Mouse (Mus musculus) MEL (cell line): ENCODE results near the gene Creb3l2. TPM values are rescaled to one million over a fixed set of nuclear protein-coding genes. Genes with fewer than 3 reads are reported as not detected.

Experiments
- DNase-seq: peaks from one replicate; pipeline ENCODE4 v3.0.0; 2011; ENCODE audit warnings: low read depth, low spot score
- H3K27ac ChIP-seq: 2 replicates; pipeline ENCODE4 v1.5.1; 2012; ENCODE audit warnings: low read depth, mild to moderate bottlenecking, control low read depth, low read length, moderate library complexity; ENCODE audit not compliant: control insufficient read depth
- H3K27me3 ChIP-seq, 2 experiments: fragments of 150-350 bp in 1 of 2; sonication (generic) in 1 of 2; 2 replicates each; pipeline ENCODE4 v1.6.1; 2012; ENCODE audit warnings: low read length in 2 of 2, mild to moderate bottlenecking in 2 of 2, improper control_type of control experiment in 1 of 2, moderate library complexity in 1 of 2; ENCODE audit not compliant: insufficient read depth in 2 of 2, control insufficient read depth in 1 of 2
- H3K36me3 ChIP-seq, 2 experiments: 2 replicates each; pipeline ENCODE4 v1.6.1; 2012 to 2014; ENCODE audit warnings: low read length in 2 of 2, improper control_type of control experiment in 1 of 2, inconsistent platforms in 1 of 2, mild to moderate bottlenecking in 1 of 2; ENCODE audit not compliant: insufficient read depth in 2 of 2, control insufficient read depth in 1 of 2
- H3K4me1 ChIP-seq, 2 experiments: fragments of 150-350 bp in 1 of 2; sonication (generic) in 1 of 2; 2 replicates each; pipeline ENCODE4 v1.6.1; 2012; ENCODE audit warnings: low read length in 2 of 2, improper control_type of control experiment in 1 of 2, mild to moderate bottlenecking in 1 of 2; ENCODE audit not compliant: insufficient read depth in 2 of 2, control insufficient read depth in 1 of 2
- H3K4me3 ChIP-seq, 2 experiments: fragments of 150-350 bp in 1 of 2; sonication (generic) in 1 of 2; 2 replicates each; pipeline ENCODE4 v1.5.1; 2012; ENCODE audit warnings: low read depth in 2 of 2, low read length in 2 of 2, mild to moderate bottlenecking in 2 of 2, moderate library complexity in 2 of 2, control low read depth in 1 of 2, improper control_type of control experiment in 1 of 2; ENCODE audit not compliant: control insufficient read depth in 1 of 2, insufficient read depth in 1 of 2
- H3K79me2 ChIP-seq: 2 replicates; pipeline ENCODE4 v1.6.1; 2012; ENCODE audit warnings: mild to moderate bottlenecking, low read length, moderate library complexity; ENCODE audit not compliant: control insufficient read depth, poor library complexity, insufficient read depth
- H3K9ac ChIP-seq: 2 replicates; pipeline ENCODE4 v1.6.1; 2012; ENCODE audit warnings: low read depth, mild to moderate bottlenecking, control low read depth, low read length, moderate library complexity; ENCODE audit not compliant: control insufficient read depth, poor library complexity, severe bottlenecking
- H3K9me3 ChIP-seq: fragments of 150-350 bp; sonication (generic); replicated peaks from 2 replicates; pipeline ENCODE4 v1.6.1; 2012; ENCODE audit warnings: mild to moderate bottlenecking, low read length, improper control_type of control experiment, moderate library complexity; ENCODE audit not compliant: insufficient read depth
- CHD1 ChIP-seq: IDR thresholded peaks from 2 replicates; pipeline ENCODE4 v1.6.1; 2012; ENCODE audit warnings: low read depth, mild to moderate bottlenecking, inconsistent platforms, low read length, improper control_type of control experiment
- CHD2 ChIP-seq: IDR thresholded peaks from 2 replicates; pipeline ENCODE4 v1.6.1; 2011; ENCODE audit warnings: low read length, improper control_type of control experiment
- CTCF ChIP-seq, 3 experiments: IDR thresholded peaks in 2 of 3; conservative IDR thresholded peaks in 1 of 3; 2 replicates each; pipeline ENCODE4 v1.5.1; 2011 to 2012; ENCODE audit warnings: low read length in 3 of 3, low read depth in 2 of 3, mild to moderate bottlenecking in 2 of 3, improper control_type of control experiment in 1 of 3, inconsistent platforms in 1 of 3, mixed read lengths in 1 of 3, moderate library complexity in 1 of 3; ENCODE audit not compliant: control insufficient read depth in 1 of 3, insufficient read depth in 1 of 3, poor library complexity in 1 of 3, severe bottlenecking in 1 of 3
- ELF1 ChIP-seq: IDR thresholded peaks from 2 replicates; pipeline ENCODE4 v1.6.1; 2014; ENCODE audit warnings: low read depth, mild to moderate bottlenecking, inconsistent platforms, low read length, improper control_type of control experiment, moderate library complexity
- EP300 ChIP-seq, 2 experiments: IDR thresholded peaks; 2 replicates each; pipeline ENCODE4 v1.6.1; 2011; ENCODE audit warnings: improper control_type of control experiment in 2 of 2, low read length in 2 of 2, low read depth in 1 of 2, mild to moderate bottlenecking in 1 of 2
- ETS1 ChIP-seq: IDR thresholded peaks from 2 replicates; pipeline ENCODE4 v1.6.1; 2012; ENCODE audit warnings: low read depth, mild to moderate bottlenecking, inconsistent platforms, low read length, improper control_type of control experiment, moderate library complexity
- GABPA ChIP-seq: IDR thresholded peaks from 2 replicates; pipeline ENCODE4 v1.6.1; 2012; ENCODE audit warnings: low read depth, mild to moderate bottlenecking, inconsistent platforms, low read length, improper control_type of control experiment, moderate library complexity
- GATA1 ChIP-seq: IDR thresholded peaks from 2 replicates; pipeline ENCODE4 v1.6.1; 2011; ENCODE audit warnings: low read depth, low read length, improper control_type of control experiment
- HCFC1 ChIP-seq: IDR thresholded peaks from 2 replicates; pipeline ENCODE4 v1.6.1; 2012; ENCODE audit warnings: low read depth, mild to moderate bottlenecking, inconsistent platforms, low read length, improper control_type of control experiment, moderate library complexity
- JUND ChIP-seq: IDR thresholded peaks from 2 replicates; pipeline ENCODE4 v1.6.1; 2011; ENCODE audit warnings: low read depth, mild to moderate bottlenecking, improper control_type of control experiment, low read length
- KAT2A ChIP-seq: conservative IDR thresholded peaks from 2 replicates; pipeline ENCODE4 v1.6.1; 2012; ENCODE audit warnings: low read depth, low read length, improper control_type of control experiment, inconsistent platforms
- MAFK ChIP-seq: IDR thresholded peaks from 2 replicates; pipeline ENCODE4 v1.6.1; 2011; ENCODE audit warnings: low read depth, mild to moderate bottlenecking, low read length, improper control_type of control experiment, borderline replicate concordance
- MAX ChIP-seq: IDR thresholded peaks from 2 replicates; pipeline ENCODE4 v1.6.1; 2011; ENCODE audit warnings: low read length, improper control_type of control experiment
- MAZ ChIP-seq: IDR thresholded peaks from 2 replicates; pipeline ENCODE4 v1.6.1; 2012; ENCODE audit warnings: low read depth, mild to moderate bottlenecking, inconsistent platforms, low read length, improper control_type of control experiment
- MEF2A ChIP-seq: IDR thresholded peaks from 2 replicates; pipeline ENCODE4 v1.6.1; 2014; ENCODE audit warnings: low read depth, mild to moderate bottlenecking, inconsistent platforms, low read length, improper control_type of control experiment; ENCODE audit not compliant: poor library complexity, insufficient replicate concordance, severe bottlenecking; ENCODE audit errors: extremely low read depth
- MXI1 ChIP-seq: IDR thresholded peaks from 2 replicates; pipeline ENCODE4 v1.6.1; 2011; ENCODE audit warnings: mild to moderate bottlenecking, low read depth, low read length, improper control_type of control experiment
- MYC ChIP-seq: IDR thresholded peaks from 2 replicates; pipeline ENCODE4 v1.6.1; 2011; ENCODE audit warnings: low read depth, mild to moderate bottlenecking, low read length, improper control_type of control experiment, moderate library complexity
- NRF1 ChIP-seq: IDR thresholded peaks from 2 replicates; pipeline ENCODE4 v1.6.1; 2014; ENCODE audit warnings: low read depth, mild to moderate bottlenecking, inconsistent platforms, low read length, improper control_type of control experiment, moderate library complexity; ENCODE audit not compliant: poor library complexity, insufficient read depth, severe bottlenecking
- POLR2AphosphoS2 ChIP-seq: IDR thresholded peaks from 2 replicates; pipeline ENCODE4 v1.6.1; 2011; ENCODE audit warnings: low read length, improper control_type of control experiment
- RAD21 ChIP-seq: IDR thresholded peaks from 2 replicates; pipeline ENCODE4 v1.6.1; 2011; ENCODE audit warnings: mild to moderate bottlenecking, low read depth, low read length, improper control_type of control experiment
- SMC3 ChIP-seq: IDR thresholded peaks from 2 replicates; pipeline ENCODE4 v1.6.1; 2011; ENCODE audit warnings: low read depth, low read length, improper control_type of control experiment
- TAL1 ChIP-seq: IDR thresholded peaks from 2 replicates; pipeline ENCODE4 v1.6.1; 2012; ENCODE audit warnings: mild to moderate bottlenecking, inconsistent platforms, low read length, moderate library complexity, mixed read lengths
- ZC3H11A ChIP-seq: IDR thresholded peaks from 2 replicates; pipeline ENCODE4 v1.6.1; 2012; ENCODE audit warnings: low read depth, mild to moderate bottlenecking, inconsistent platforms, low read length, improper control_type of control experiment
- ZKSCAN1 ChIP-seq: IDR thresholded peaks from 2 replicates; pipeline ENCODE4 v1.6.1; 2012; ENCODE audit warnings: low read depth, mild to moderate bottlenecking, inconsistent platforms, low read length, improper control_type of control experiment, moderate library complexity
- polyA plus RNA-seq, 2 experiments: library from polyadenylated mRNA; stranded (reverse) in 1 of 2; unstranded in 1 of 2; fragments of >175 nt in 1 of 2; fragments of >200 nt in 1 of 2; gene quantifications; 2 replicates each; pipeline versions ENCODE4 v1.2.1 to v1.2.4; 2012; ENCODE audit warnings: low replicate concordance in 2 of 2, low read depth in 1 of 2; ENCODE audit not compliant: insufficient read length in 2 of 2, insufficient read depth in 1 of 2, missing spikeins in 1 of 2
- total RNA-seq: library from RNA; depleted of rRNA; stranded (reverse); fragments of 300-350 nt; gene quantifications from 2 replicates; pipeline ENCODE4 v1.2.3, GENCODE M21; 2012

Gene Creb3l2
- total and polyA plus RNA-seq, 3 experiments, result not detected

DNA sequence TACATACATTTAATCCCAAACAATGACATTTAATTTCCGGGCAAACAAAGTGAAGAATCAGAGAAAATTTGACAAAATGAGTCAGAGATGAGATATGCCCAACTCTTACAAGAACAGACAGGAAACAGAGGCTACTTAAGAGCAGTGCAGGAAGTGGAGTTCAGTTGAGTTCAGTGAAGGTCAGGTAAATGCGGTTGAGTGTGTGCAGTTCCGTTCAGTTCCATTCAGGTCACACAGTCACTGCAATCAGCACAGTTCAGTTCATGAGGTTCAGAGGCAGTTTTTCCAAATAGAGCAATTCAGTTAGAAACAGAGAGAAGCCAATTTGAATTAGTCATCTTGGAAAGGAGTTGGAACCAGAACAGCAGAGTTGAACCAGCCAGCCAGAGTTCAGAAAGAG is 39.2 kb upstream of the Creb3l2 start:
- Histone ChIP-seq H3K4me1 (no peaks in the 10 kb centered on the region), H3K4me3 (no peak overlapping the region), H3K36me3 (no peaks in the 10 kb centered on the region), H3K9ac (no peak overlapping the region), H3K27ac (no peak overlapping the region), H3K79me2 (no peaks in the 10 kb centered on the region), H3K27me3 (no peaks in the 10 kb centered on the region), H3K9me3 (no peaks in the 10 kb centered on the region)
- DNase-seq, result no peak
- TF ChIP-seq MAFK (no peak), CHD1 (no peak), ZC3H11A (no peak), NRF1 (no peak), MXI1 (no peak), EP300 (IDR thresholded peaks at IDR 0.05; ENCODE audit: low read depth in 1 of 2, low read length in 2 of 2) (no peak), CTCF (IDR thresholded peaks at IDR 0.05 in 2 of 3, conservative IDR thresholded peaks at IDR 0.05 in 1 of 3; ENCODE audit: control insufficient read depth in 1 of 3, insufficient read depth in 1 of 3, low read depth in 2 of 3, low read length in 3 of 3, poor library complexity in 1 of 3, severe bottlenecking in 1 of 3) (no peak), MYC (no peak), GATA1 (no peak), MEF2A (no peak), ELF1 (no peak), RAD21 (no peak), MAX (no peak)

DNA sequence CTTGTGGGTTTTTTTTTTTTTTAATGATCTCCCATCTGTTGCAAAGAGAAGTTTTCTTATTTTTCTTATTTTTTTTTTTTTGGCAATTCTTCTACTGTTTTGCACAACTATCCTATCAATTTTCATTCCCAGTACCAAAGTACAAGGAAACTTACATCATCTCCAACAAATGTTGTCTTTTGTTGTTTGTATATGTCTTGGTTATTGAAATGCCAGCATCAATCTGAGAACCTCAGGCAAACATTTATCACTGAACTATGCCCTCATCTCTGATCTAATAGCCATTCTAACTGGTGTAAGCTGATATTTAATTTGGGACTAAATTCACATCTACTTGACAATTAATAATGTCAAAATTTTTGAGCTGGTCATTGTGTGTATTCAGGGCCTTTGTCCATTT is 38.1 kb upstream of the Creb3l2 start:
- no peak overlapping the region for H3K4me3 ChIP-seq
- H3K36me3 ChIP-seq, result no peaks in the 10 kb centered on the region
- no peaks in the 10 kb centered on the region for H3K4me1 ChIP-seq
- no peaks in the 10 kb centered on the region for H3K9me3 ChIP-seq
- TF ChIP-seq MAZ (no peak), HCFC1 (no peak), NRF1 (no peak), ETS1 (no peak), CTCF (IDR thresholded peaks at IDR 0.05 in 2 of 3, conservative IDR thresholded peaks at IDR 0.05 in 1 of 3; ENCODE audit: control insufficient read depth in 1 of 3, insufficient read depth in 1 of 3, low read depth in 2 of 3, low read length in 3 of 3, poor library complexity in 1 of 3, severe bottlenecking in 1 of 3) (no peak), SMC3 (no peak), MYC (no peak), CHD2 (no peak), JUND (no peak), EP300 (IDR thresholded peaks at IDR 0.05; ENCODE audit: low read depth in 1 of 2, low read length in 2 of 2) (no peak), MXI1 (no peak), ZC3H11A (no peak), ZKSCAN1 (no peak), POLR2AphosphoS2 (no peak), KAT2A (no peak), TAL1 (no peak), GABPA (no peak)
- H3K9ac ChIP-seq, result no peak overlapping the region
- no peak overlapping the region for H3K27ac ChIP-seq
- H3K27me3 ChIP-seq, result no peaks in the 10 kb centered on the region
- DNase-seq, result no peak
- H3K79me2 ChIP-seq, result no peaks in the 10 kb centered on the region
